Mouse (Mus musculus): ENCODE results near the gene Rab8b. TPM values are rescaled to one million over a fixed set of nuclear protein-coding genes. Genes with fewer than 3 reads are reported as not detected.
A peak's percentile ranks its signal among the peaks of the same experiment; 100 is the strongest.
"Not testable (repeated sequence)": the region's sequence is repeated elsewhere in the genome, so short reads cannot be mapped to it uniquely, and the experiment has no call there.

Rab8b gene
- polyA plus RNA-seq, 1 experiment from 2014 or later, result 289 TPM

DNA sequence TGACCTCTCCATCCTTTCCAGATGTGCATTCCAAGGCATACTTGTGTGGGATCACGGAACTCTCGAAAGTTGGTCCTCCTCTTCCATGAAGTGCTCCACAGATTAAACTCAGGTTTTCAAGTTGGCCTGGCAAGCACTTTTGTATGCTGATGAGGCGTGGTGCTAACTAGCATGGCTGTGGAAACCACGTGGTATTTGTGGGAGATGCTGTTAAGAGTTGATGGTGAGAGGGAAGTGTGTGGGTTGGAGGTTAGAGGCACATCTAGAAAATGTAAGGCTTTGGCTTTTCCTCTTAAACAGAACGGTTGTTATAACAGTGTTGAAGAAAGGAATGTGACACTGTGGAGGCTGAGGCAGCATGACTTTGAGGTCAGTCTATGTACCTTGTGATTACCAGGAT is 98.5 kb downstream of the Rab8b start:
- Histone ChIP-seq H3K36me3 (ENCODE audit: inconsistent target) (peaks cover 50% of the 10 kb centered on the region), H3K79me2 (ENCODE audit: inconsistent target) (no peaks in the 10 kb centered on the region), H3K27ac (no peak overlapping the region), H3K4me3 (ENCODE audit: inconsistent target) (no peak overlapping the region)
- 50% methylated on average over 5 of the region's 5 CpGs for WGBS (ENCODE audit: missing documents)

DNA sequence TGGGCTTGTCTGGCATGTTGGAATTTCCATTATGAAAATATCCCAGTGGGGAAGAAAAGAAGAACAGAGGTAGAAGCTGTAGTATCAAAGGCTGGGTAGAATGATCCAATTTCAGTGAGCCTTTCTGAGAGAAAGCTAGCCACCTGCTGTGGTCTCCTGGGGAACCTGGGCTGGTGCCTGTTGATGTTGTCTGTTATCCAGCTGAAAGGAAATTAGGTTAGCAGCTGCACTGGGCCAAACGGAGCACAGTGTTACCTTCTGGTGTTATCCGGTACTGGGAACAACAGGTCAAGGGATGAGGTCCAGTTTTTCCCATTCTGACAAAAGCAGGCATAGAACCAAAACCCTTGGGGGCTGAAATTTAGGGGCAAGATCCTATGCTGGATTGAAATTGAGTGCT is 106.1 kb downstream of the Rab8b start:
- Histone ChIP-seq H3K4me3 (ENCODE audit: inconsistent target) (no peak overlapping the region), H3K36me3 (ENCODE audit: inconsistent target) (peaks cover 6% of the 10 kb centered on the region; the same call in 1 of the 2 replicates), H3K79me2 (ENCODE audit: inconsistent target) (no peaks in the 10 kb centered on the region), H3K27ac (no peak overlapping the region)
- 88% methylated on average over 2 of the region's 2 CpGs for WGBS (ENCODE audit: missing documents)

DNA sequence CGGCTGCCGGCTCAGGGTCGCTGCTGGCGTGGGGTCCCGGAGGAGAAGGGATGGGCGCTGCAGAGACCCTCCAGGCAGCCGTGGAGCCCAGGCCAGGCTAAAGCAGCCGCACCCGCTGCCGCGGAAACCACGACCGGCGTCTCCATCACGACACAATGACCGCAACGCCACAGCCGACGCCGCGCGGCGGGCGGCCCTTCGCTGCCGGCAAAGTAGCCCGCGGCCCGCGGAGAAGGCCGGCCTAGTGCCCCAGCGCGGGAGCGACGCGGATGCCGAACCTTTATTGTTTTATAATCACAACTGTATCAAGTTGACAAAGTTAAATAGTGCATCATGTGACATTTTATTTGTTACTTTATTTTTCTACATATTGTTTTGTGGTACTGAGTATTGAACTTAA is 113.5 kb downstream of the Rab8b start:
- not testable (repeated sequence) for H3K27ac ChIP-seq; H3K4me3 ChIP-seq (ENCODE audit: inconsistent target); H3K79me2 ChIP-seq (ENCODE audit: inconsistent target); H3K36me3 ChIP-seq (ENCODE audit: inconsistent target)
- 30% methylated on average over 19 of the region's 37 CpGs for WGBS (ENCODE audit: missing documents)

DNA sequence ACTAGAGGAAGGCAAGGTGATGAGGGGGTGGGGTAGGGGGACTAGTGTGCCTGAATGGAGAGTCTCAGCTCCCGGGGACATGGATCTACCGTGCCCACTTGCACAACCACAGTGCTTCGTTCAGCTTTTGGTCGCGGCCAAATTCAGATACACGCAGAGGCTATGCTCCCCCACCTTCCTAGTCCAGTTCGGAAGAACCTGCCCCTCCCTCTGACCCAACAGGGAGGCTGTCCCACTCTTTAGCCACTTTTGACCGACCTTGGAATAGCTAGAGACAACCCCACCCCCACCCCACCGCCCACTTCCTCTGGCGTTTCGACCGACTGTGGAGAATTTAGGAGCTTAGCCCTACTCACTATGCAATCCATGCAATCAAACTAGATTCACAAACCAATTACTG is 117.5 kb downstream of the Rab8b start:
- Histone ChIP-seq H3K79me2 (ENCODE audit: inconsistent target) (no peaks in the 10 kb centered on the region), H3K27ac (no peak overlapping the region), H3K4me3 (ENCODE audit: inconsistent target) (no peak overlapping the region), H3K36me3 (ENCODE audit: inconsistent target) (no peaks in the 10 kb centered on the region)
- 54% methylated on average over 12 of the region's 12 CpGs for WGBS (ENCODE audit: missing documents)

DNA sequence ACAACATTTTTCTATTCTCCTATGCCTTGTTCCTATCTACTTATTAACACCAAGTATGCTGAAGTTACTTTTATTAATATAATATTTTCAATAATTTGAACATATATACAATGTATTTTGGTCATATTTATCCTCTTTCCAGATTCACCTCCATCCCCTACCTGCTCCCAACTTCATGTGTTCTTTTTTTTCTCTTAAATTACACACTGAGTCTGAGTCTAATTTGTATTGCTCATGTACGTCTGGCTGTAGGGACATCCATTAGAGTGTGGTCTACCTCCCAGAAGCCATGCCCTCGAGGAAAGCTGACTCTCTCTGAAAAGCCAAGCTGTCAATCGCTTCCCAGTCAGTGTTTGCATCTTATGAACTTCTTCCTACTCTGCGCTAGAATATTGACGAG is 122.7 kb downstream of the Rab8b start, which contains the start of gene Gm10647:
TSS of gene Gm10647 (plus strand) at position 301 of the 400 bp plus-strand sequence.
- no peak within 1 kb of the TSS for H3K27ac ChIP-seq
- H3K79me2 ChIP-seq (ENCODE audit: inconsistent target), result no peaks in the 10 kb centered on the region
- H3K36me3 ChIP-seq (ENCODE audit: inconsistent target), result no peaks in the 10 kb centered on the region
- WGBS (ENCODE audit: missing documents), result 90% methylated on average over 5 of the region's 5 CpGs
- peak within 1 kb of the TSS; percentile 59 for H3K4me3 ChIP-seq (ENCODE audit: inconsistent target)

DNA sequence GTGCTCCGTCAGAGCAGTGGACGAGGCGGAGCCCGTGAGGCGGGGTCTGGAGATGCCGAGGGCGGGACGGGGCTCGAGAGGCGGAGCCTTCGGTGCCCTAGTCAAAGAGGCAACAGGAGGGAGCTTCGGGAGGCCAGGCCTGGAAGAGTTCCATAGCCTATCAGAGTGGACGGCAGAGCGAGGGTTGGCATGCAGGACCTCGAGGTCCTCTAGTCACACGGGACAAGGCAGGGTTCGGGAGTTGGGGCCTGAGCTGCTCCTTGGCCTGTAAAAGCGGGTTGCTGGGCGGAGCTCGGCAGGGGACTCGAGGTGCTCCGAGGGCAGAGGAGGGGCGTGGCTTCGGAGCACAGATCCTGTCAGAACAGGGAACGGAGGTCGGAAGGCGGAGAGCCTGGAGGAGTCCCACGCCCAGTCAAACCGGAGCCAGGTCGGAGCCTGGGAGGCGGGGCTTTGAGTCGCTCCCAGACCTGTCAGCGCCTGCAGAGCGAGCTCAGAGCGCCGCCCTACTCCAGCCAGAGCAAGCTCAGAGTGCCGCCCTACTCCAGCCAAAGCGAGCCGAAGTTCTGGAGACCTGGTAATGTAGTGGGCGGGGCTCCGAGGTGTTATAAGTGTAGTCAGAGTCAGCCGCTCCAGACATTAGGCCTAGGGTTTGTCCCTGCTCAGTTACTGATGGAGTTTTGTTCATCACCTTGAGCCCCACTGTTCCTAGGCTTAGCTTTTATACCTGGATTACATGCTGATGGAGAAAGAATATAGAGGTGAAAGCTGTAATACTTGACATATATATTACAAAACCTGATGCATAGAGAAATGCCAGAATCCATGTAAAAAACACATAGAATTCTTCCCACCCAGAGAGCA is 123.8 kb downstream of the Rab8b start, which contains the start of gene Aph1b:
TSS of gene Aph1b (minus strand) at position 27 of the 861 bp plus-strand sequence.
- WGBS (ENCODE audit: missing documents), result under 1% methylated on average over 40 of the region's 42 CpGs
- Histone ChIP-seq H3K27ac (peak within 1 kb of the TSS; percentile 52), H3K4me3 (ENCODE audit: inconsistent target) (peak within 1 kb of the TSS; percentile 59), H3K79me2 (ENCODE audit: inconsistent target) (no peaks in the 10 kb centered on the region), H3K36me3 (ENCODE audit: inconsistent target) (no peaks in the 10 kb centered on the region)

DNA sequence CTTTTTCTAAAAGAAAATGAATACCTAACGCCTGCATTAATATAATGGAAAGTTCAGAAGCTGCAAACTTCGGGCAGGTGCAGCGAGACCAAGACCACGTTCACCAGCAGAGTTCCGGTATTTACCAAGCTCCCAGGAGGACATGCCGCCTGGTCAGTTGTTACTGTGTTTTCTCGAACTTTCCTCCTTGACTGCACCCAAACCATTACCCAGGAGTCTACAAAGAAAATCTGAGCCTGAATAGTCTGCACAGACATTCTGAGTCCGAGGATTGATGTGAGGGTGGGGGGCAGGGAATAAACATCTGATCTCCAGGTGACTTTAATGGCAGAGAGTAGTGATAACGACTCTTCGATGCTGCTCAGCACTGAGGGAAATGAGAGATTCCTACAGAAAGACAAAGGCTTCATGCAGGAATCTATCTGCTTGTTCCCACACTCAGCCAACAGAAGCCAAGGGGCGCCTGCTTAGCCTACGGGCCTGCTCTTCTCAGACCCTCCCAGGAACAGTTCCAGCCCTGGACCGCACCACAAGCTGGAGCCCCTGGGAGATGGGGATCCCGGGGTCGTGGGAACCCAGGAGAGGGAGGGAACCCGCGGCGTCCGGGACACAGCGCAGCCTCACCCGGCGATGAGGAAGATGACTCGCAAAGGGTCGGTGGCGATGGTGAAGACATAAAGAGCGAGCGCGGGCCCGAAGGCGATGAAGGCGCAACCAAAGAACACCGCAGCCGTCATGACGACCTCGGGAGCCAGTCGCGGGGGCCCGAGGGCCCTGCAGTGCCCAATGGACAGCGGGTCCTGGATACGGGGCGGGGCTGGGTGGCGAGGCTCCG is 124.6 kb downstream of the Rab8b start:
- Histone ChIP-seq H3K36me3 (ENCODE audit: inconsistent target) (no peaks in the 10 kb centered on the region), H3K27ac (no peak overlapping the region), H3K79me2 (ENCODE audit: inconsistent target) (no peaks in the 10 kb centered on the region), H3K4me3 (ENCODE audit: inconsistent target) (peak overlapping the region; percentile 59)
- 6% methylated on average over 41 of the region's 43 CpGs for WGBS (ENCODE audit: missing documents)

Other genes starting within 250 kb of the Rab8b start
- gene Car12, start 206.0 kb downstream of the Rab8b start, polyA plus RNA-seq (2018), result 0.09 to 0.11 TPM in 2 of 3 replicates, not detected in the other
- 3.3 to 4.4 TPM (median 4.3 TPM) in 3 replicates for gene Aph1b, start 124.2 kb downstream of the Rab8b start, polyA plus RNA-seq (2018)
- gene Gm10647, start 122.6 kb downstream of the Rab8b start, polyA plus RNA-seq (2018), result not detected in 3 replicates
- 28.2 to 132 TPM (median 63.8 TPM) in 3 replicates for gene Aph1c, start 85.0 kb downstream of the Rab8b start, polyA plus RNA-seq (2018)
- gene Rps27l, start 26.4 kb upstream of the Rab8b start, polyA plus RNA-seq (2018), result 167 to 496 TPM (median 309 TPM) in 3 replicates
- 31.0 to 53.6 TPM (median 37.0 TPM) in 3 replicates for gene Lactb, start 55.8 kb upstream of the Rab8b start, polyA plus RNA-seq (2018)
- gene Tpm1, start 129.7 kb upstream of the Rab8b start, polyA plus RNA-seq (2018), result 62.6 to 101 TPM (median 96.3 TPM) in 3 replicates